Mouse (Mus musculus): ENCODE data around the gene Tm2d3. TPM values are rescaled to one million over a fixed set of nuclear protein-coding genes. Genes with fewer than 3 reads are reported as not detected.

Gene Tm2d3
- total and polyA plus RNA-seq, 2 experiments from 2014 or later = 17.7 to 39.5 TPM

GRCm38 (mm10) chr7:65742857-65743256 is 51.9 kb downstream of the Tm2d3 start:
- no peak for TF ChIP-seq EP300 (IDR thresholded peaks at IDR 0.05; ENCODE audit: low read depth)
- no peak for TF ChIP-seq CTCF (IDR thresholded peaks at IDR 0.05; ENCODE audit: low read depth)
- Histone ChIP-seq H3K9me3 (replicated peaks; ENCODE audit: control insufficient read depth, low read length) (peaks cover 9% of the 10 kb centered on the region; the same call in 1 of the 2 replicates), H3K4me3 (ENCODE audit: low read depth, low read length) (no peak overlapping the region), H3K27ac (ENCODE audit: low read depth) (no peak overlapping the region), H3K36me3 (replicated peaks; ENCODE audit: control insufficient read depth, insufficient read depth, low read length) (no peaks in the 10 kb centered on the region), H3K4me2 (ENCODE audit: low read depth, low read length) (no peak overlapping the region), H3K4me1 (ENCODE audit: control insufficient read depth, insufficient read depth) (no peaks in the 10 kb centered on the region), H3K27me3 (ENCODE audit: control insufficient read depth, insufficient read depth, low read length) (no peaks in the 10 kb centered on the region), H3K9ac (replicated peaks; ENCODE audit: low read depth, low read length) (no peak overlapping the region)
- DNase-seq (ENCODE audit: low spot score) (no peak), ATAC-seq (ENCODE audit: insufficient read depth, low read depth) (no peak)
- 87% methylated on average over 8 of the region's 8 CpGs for WGBS

- no peak for ATAC-seq (ENCODE audit: insufficient read depth, low read depth)
- TF ChIP-seq EP300 (IDR thresholded peaks at IDR 0.05; ENCODE audit: low read depth) = no peak
- TF ChIP-seq CTCF (IDR thresholded peaks at IDR 0.05; ENCODE audit: low read depth) = no peak
- Histone ChIP-seq H3K27ac (ENCODE audit: low read depth) (no peak overlapping the region), H3K9ac (replicated peaks; ENCODE audit: low read depth, low read length) (no peak overlapping the region), H3K4me3 (ENCODE audit: low read depth, low read length) (no peak overlapping the region), H3K4me2 (ENCODE audit: low read depth, low read length) (no peak overlapping the region), H3K36me3 (replicated peaks; ENCODE audit: control insufficient read depth, insufficient read depth, low read length) (no peaks in the 10 kb centered on the region), H3K9me3 (replicated peaks; ENCODE audit: control insufficient read depth, low read length) (peaks cover 9% of the 10 kb centered on the region; the same call in 1 of the 2 replicates), H3K27me3 (ENCODE audit: control insufficient read depth, insufficient read depth, low read length) (no peaks in the 10 kb centered on the region), H3K4me1 (ENCODE audit: control insufficient read depth, insufficient read depth) (no peaks in the 10 kb centered on the region)
- DNase-seq (ENCODE audit: low spot score) = no peak
- 84% methylated on average over 11 of the region's 11 CpGs for WGBS
Observed at GRCm38 (mm10) chr7:65747990-65748955, 57.3 kb downstream of the Tm2d3 start.

Other genes with a start within 250 kb of the Tm2d3 start
- 33.9 and 36.5 TPM in 2 replicates for gene Tjp1, start 163.4 kb upstream of the Tm2d3 start, total RNA-seq (2014; rRNA removed; ENCODE audit: low replicate concordance)
- 13.8 and 15.0 TPM in 2 replicates for gene Tjp1, start 163.4 kb upstream of the Tm2d3 start, polyA plus RNA-seq (2015; fragmentation: Nextera tagmentation; extraction: Ambion mirVana)
- 17.6 and 18.5 TPM in 2 replicates for gene Tarsl2, start 46.3 kb upstream of the Tm2d3 start, total RNA-seq (2014; rRNA removed; ENCODE audit: low replicate concordance)
- 15.8 and 17.2 TPM in 2 replicates for gene Tarsl2, start 46.3 kb upstream of the Tm2d3 start, polyA plus RNA-seq (2015; fragmentation: Nextera tagmentation; extraction: Ambion mirVana)
- gene Pcsk6, start 170.6 kb downstream of the Tm2d3 start, total RNA-seq (2014; rRNA removed; ENCODE audit: low replicate concordance) = 8.1 and 10.1 TPM in 2 replicates
- 1.6 and 1.7 TPM in 2 replicates for gene Pcsk6, start 170.6 kb downstream of the Tm2d3 start, polyA plus RNA-seq (2015; fragmentation: Nextera tagmentation; extraction: Ambion mirVana)

Data from heart, postnatal 0 days (tissue).